Mouse (Mus musculus) T-cell, adult 2 months (primary cell): ENCODE results near the gene Tmem183a.
A peak's percentile ranks its signal among the peaks of the same experiment; 100 is the strongest.

Experiments used
- DNase-seq: peaks from one replicate; pipeline ENCODE4 v3.0.0; 2022; ENCODE audit warnings: low spot score

Tmem183a gene

GRCm38 (mm10) chr1:134361857-134362212 lies at the start of gene Tmem183a:
Gene Tmem183a (minus strand): TSS chr1:134361979.
- peak; percentile 97 for DNase-seq

GRCm38 (mm10) chr1:134408080-134408479 lies 46.3 kb upstream of the Tmem183a start:
- no peak for DNase-seq

- no peak for DNase-seq
Measured at GRCm38 (mm10) chr1:134406414-134406771, 44.6 kb upstream of the Tmem183a start.

GRCm38 (mm10) chr1:134405509-134406413 lies 44.0 kb upstream of the Tmem183a start, which contains the start of gene Cyb5r1:
Gene Cyb5r1 (plus strand): TSS chr1:134405559.
- DNase-seq: peak; percentile 66

GRCm38 (mm10) chr1:134399735-134400134 lies 38.0 kb upstream of the Tmem183a start:
- DNase-seq: peak; percentile 18

- DNase-seq: no peak
Measured at GRCm38 (mm10) chr1:134398210-134398609, 36.4 kb upstream of the Tmem183a start.

GRCm38 (mm10) chr1:134393827-134394226 lies 32.0 kb upstream of the Tmem183a start:
- no peak for DNase-seq

GRCm38 (mm10) chr1:134385666-134386065 lies 23.9 kb upstream of the Tmem183a start, which contains the start of gene 4933406M09Rik:
Gene 4933406M09Rik (plus strand): TSS chr1:134385940.
- DNase-seq: no peak

- no peak for DNase-seq
Measured at GRCm38 (mm10) chr1:134385176-134385575, 23.4 kb upstream of the Tmem183a start.

- no peak for DNase-seq
Measured at GRCm38 (mm10) chr1:134384581-134384980, 22.8 kb upstream of the Tmem183a start.

GRCm38 (mm10) chr1:134381795-134382625 lies 20.2 kb upstream of the Tmem183a start:
- no peak for DNase-seq

GRCm38 (mm10) chr1:134381051-134381450 lies 19.3 kb upstream of the Tmem183a start:
- DNase-seq: no peak

GRCm38 (mm10) chr1:134374124-134374523 lies 12.3 kb upstream of the Tmem183a start:
- DNase-seq: no peak

GRCm38 (mm10) chr1:134368777-134369337 lies 7.1 kb upstream of the Tmem183a start:
- peak; percentile 34 for DNase-seq

GRCm38 (mm10) chr1:134365491-134365890 lies 3.7 kb upstream of the Tmem183a start:
- DNase-seq: no peak

- DNase-seq: no peak
Measured at GRCm38 (mm10) chr1:134363194-134363593, 1.4 kb upstream of the Tmem183a start.

GRCm38 (mm10) chr1:134361195-134361856 lies 453 bp downstream of the Tmem183a start:
- DNase-seq: no peak

GRCm38 (mm10) chr1:134360656-134361055 lies 1.1 kb downstream of the Tmem183a start:
- no peak for DNase-seq

GRCm38 (mm10) chr1:134357461-134357860 lies 4.3 kb downstream of the Tmem183a start:
- DNase-seq: no peak

- no peak for DNase-seq
Measured at GRCm38 (mm10) chr1:134353326-134353725, 8.5 kb downstream of the Tmem183a start.

- DNase-seq: no peak
Measured at GRCm38 (mm10) chr1:134347791-134348190, 14.0 kb downstream of the Tmem183a start.

- no peak for DNase-seq
Measured at GRCm38 (mm10) chr1:134345075-134345474, 16.7 kb downstream of the Tmem183a start.
